In the genomic region with DNA sequence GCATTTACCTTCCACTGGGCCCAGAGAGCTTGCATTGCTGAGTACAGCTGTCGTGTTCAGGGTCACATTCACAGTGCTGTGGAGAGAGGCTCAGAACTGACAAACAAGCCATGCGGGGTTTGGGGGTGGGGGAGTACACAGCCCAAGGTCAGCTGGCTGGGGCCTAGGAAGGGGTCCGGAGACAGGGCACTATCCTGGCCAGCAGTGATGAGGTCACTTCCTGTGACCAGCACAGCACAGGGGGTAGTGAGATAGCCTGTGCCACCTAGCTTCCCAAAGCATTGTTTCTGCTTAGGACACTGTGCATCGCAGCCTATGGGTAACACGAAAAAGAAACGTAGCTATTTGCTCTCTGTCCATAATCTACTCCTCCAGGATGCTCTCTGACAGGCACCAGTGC, we compare ENCODE assay signal across 13 mouse cellular contexts. TPM values are rescaled to one million over a fixed set of nuclear protein-coding genes. Genes with fewer than 3 reads are reported as not detected.
DNase-seq lines count a peak whose midpoint lies in the region; ATAC-seq lines count a peak whose summit lies in the region.
"Had no signal": no experiment of that assay in that cellular context is flagged by ENCODE, and none has a peak within 500 bp of the region (broad histone marks: within the 10 kb centered on the region; RNA-seq: fewer than 3 reads in every experiment).

No protein-coding gene starts in this region.

- peak overlapping the region; percentile 50 for H3K27ac ChIP-seq in heart, embryonic 11.5 days (ENCODE audit: low read depth, low read length)
- no peak overlapping the region for H3K27ac ChIP-seq in intestine, embryonic 14.5 days (ENCODE audit: low read depth)
- no peak overlapping the region for H3K27ac ChIP-seq in intestine, embryonic 15.5 days
- H3K27ac ChIP-seq in midbrain, embryonic 14.5 days (replicated peaks; ENCODE audit: low read depth, low read length), result 0 out of 2 replicates have a peak overlapping the region, but pooled peaks have one; percentile 61
- H3K27ac ChIP-seq in midbrain, embryonic 13.5 days, result no peak overlapping the region
- no peak overlapping the region for H3K27ac ChIP-seq in liver, embryonic 16.5 days (ENCODE audit: low read length)
- H3K27ac ChIP-seq: layer of hippocampus, adult 2 months; neural tube, embryonic 12.5 days had no signal

- 0 out of 2 replicates have a peak overlapping the region, but pooled peaks have one; percentile 6 for H3K9ac ChIP-seq in heart, embryonic 11.5 days (ENCODE audit: low read depth, low read length)
- H3K9ac ChIP-seq in intestine, embryonic 14.5 days (ENCODE audit: low read length), result no peak overlapping the region
- no peak overlapping the region for H3K9ac ChIP-seq in intestine, embryonic 15.5 days
- H3K9ac ChIP-seq in midbrain, embryonic 14.5 days (replicated peaks; ENCODE audit: low read length), result no peak overlapping the region
- no peak overlapping the region for H3K9ac ChIP-seq in midbrain, embryonic 13.5 days (replicated peaks)
- H3K9ac ChIP-seq in liver, embryonic 16.5 days (ENCODE audit: low read depth, low read length), result no peak overlapping the region
- H3K9ac ChIP-seq: neural tube, embryonic 12.5 days had no signal

- peaks cover 26% of the 10 kb centered on the region for H3K4me1 ChIP-seq in heart, embryonic 11.5 days (ENCODE audit: control insufficient read depth, insufficient read depth, low read length)
- peaks cover 15% of the 10 kb centered on the region for H3K4me1 ChIP-seq in intestine, embryonic 14.5 days (replicated peaks; ENCODE audit: control insufficient read depth, insufficient read depth, low read length)
- H3K4me1 ChIP-seq in intestine, embryonic 15.5 days (replicated peaks), result peaks cover 15% of the 10 kb centered on the region
- no peaks in the 10 kb centered on the region for H3K4me1 ChIP-seq in midbrain, embryonic 14.5 days (ENCODE audit: control insufficient read depth, insufficient read depth, low read length)
- peaks cover 5% of the 10 kb centered on the region; the same call in 1 of the 2 replicates for H3K4me1 ChIP-seq in midbrain, embryonic 13.5 days (replicated peaks)
- no peaks in the 10 kb centered on the region for H3K4me1 ChIP-seq in liver, embryonic 16.5 days (ENCODE audit: control insufficient read depth, low read depth, low read length)
- H3K4me1 ChIP-seq: neural tube, embryonic 12.5 days had no signal

- ATAC-seq in heart, embryonic 11.5 days (replicated peaks; ENCODE audit: insufficient number of reproducible peaks, low FRiP score, low TSS enrichment), result 0 out of 2 replicates have a peak, but pooled peaks have one; percentile 24
- 0 out of 2 replicates have a peak, but pooled peaks have one; percentile 18 for ATAC-seq in intestine, embryonic 14.5 days (replicated peaks; ENCODE audit: low FRiP score, low TSS enrichment, low read depth)
- no peak for ATAC-seq in intestine, embryonic 15.5 days
- ATAC-seq in midbrain, embryonic 14.5 days (ENCODE audit: low FRiP score, low TSS enrichment), result no peak
- ATAC-seq in midbrain, embryonic 13.5 days, result no peak
- peak; percentile 41; the same call in 1 of the 2 replicates for ATAC-seq in liver, embryonic 16.5 days (ENCODE audit: low read depth)
- ATAC-seq: activated CD4-positive, CD25-positive, alpha-beta regulatory T cell, adult 4 months had no signal

- no peak overlapping the region for H3K4me3 ChIP-seq in heart, embryonic 11.5 days (ENCODE audit: low read depth, low read length)
- no peak overlapping the region for H3K4me3 ChIP-seq in intestine, embryonic 14.5 days (ENCODE audit: low read depth, low read length)
- no peak overlapping the region for H3K4me3 ChIP-seq in intestine, embryonic 15.5 days (replicated peaks)
- H3K4me3 ChIP-seq in midbrain, embryonic 14.5 days (replicated peaks; ENCODE audit: low read depth, low read length), result no peak overlapping the region
- H3K4me3 ChIP-seq in midbrain, embryonic 13.5 days (replicated peaks), result no peak overlapping the region
- H3K4me3 ChIP-seq in liver, embryonic 16.5 days (ENCODE audit: low read depth, low read length), result no peak overlapping the region
- H3K4me3 ChIP-seq: layer of hippocampus, adult 2 months; neural tube, embryonic 12.5 days had no signal

- H3K36me3 ChIP-seq in heart, embryonic 11.5 days (ENCODE audit: control insufficient read depth, insufficient read depth, low read length), result peaks cover 9% of the 10 kb centered on the region
- H3K36me3 ChIP-seq in intestine, embryonic 14.5 days (ENCODE audit: control insufficient read depth, insufficient read depth, low read length), result peaks cover 27% of the 10 kb centered on the region
- H3K36me3 ChIP-seq in intestine, embryonic 15.5 days, result peaks cover 13% of the 10 kb centered on the region; the same call in 1 of the 2 replicates
- peaks cover 20% of the 10 kb centered on the region for H3K36me3 ChIP-seq in midbrain, embryonic 14.5 days (ENCODE audit: control insufficient read depth, insufficient read depth, low read length)
- H3K36me3 ChIP-seq in midbrain, embryonic 13.5 days, result peaks cover 31% of the 10 kb centered on the region
- no peaks in the 10 kb centered on the region for H3K36me3 ChIP-seq in liver, embryonic 16.5 days (ENCODE audit: control insufficient read depth, insufficient read depth)

- no peaks in the 10 kb centered on the region for H3K27me3 ChIP-seq in heart, embryonic 11.5 days (ENCODE audit: control insufficient read depth, insufficient read depth, low read length)
- H3K27me3 ChIP-seq in intestine, embryonic 14.5 days (replicated peaks; ENCODE audit: control insufficient read depth, insufficient read depth, low read length), result no peaks in the 10 kb centered on the region
- no peaks in the 10 kb centered on the region for H3K27me3 ChIP-seq in intestine, embryonic 15.5 days (replicated peaks)
- H3K27me3 ChIP-seq in midbrain, embryonic 14.5 days (ENCODE audit: control insufficient read depth, insufficient read depth, low read length), result no peaks in the 10 kb centered on the region
- no peaks in the 10 kb centered on the region for H3K27me3 ChIP-seq in midbrain, embryonic 13.5 days
- no peaks in the 10 kb centered on the region for H3K27me3 ChIP-seq in liver, embryonic 16.5 days (ENCODE audit: control insufficient read depth, insufficient read depth, low read depth, low read length)
- H3K27me3 ChIP-seq: neural tube, embryonic 12.5 days had no signal

- WGBS in heart, embryonic 11.5 days (ENCODE audit: insufficient replicate concordance), result 53% methylated on average over 6 of the region's 6 CpGs
- 52% methylated on average over 6 of the region's 6 CpGs for WGBS in intestine, embryonic 14.5 days
- 52% methylated on average over 6 of the region's 6 CpGs for WGBS in intestine, embryonic 15.5 days
- 80% methylated on average over 6 of the region's 6 CpGs for WGBS in midbrain, embryonic 14.5 days
- WGBS in midbrain, embryonic 13.5 days, result 84% methylated on average over 6 of the region's 6 CpGs
- 60% methylated on average over 6 of the region's 6 CpGs for WGBS in liver, embryonic 16.5 days (ENCODE audit: insufficient replicate concordance)

- intact Hi-C loops in heart, postnatal 14 days (cut with DNase I), result no loop called here

- H3K9me3 ChIP-seq in heart, embryonic 11.5 days (replicated peaks; ENCODE audit: control insufficient read depth, low read length), result no peaks in the 10 kb centered on the region
- no peaks in the 10 kb centered on the region for H3K9me3 ChIP-seq in intestine, embryonic 14.5 days (ENCODE audit: control insufficient read depth, low read length)
- H3K9me3 ChIP-seq in intestine, embryonic 15.5 days, result no peaks in the 10 kb centered on the region
- H3K9me3 ChIP-seq in midbrain, embryonic 14.5 days (ENCODE audit: control insufficient read depth, low read length), result no peaks in the 10 kb centered on the region
- no peaks in the 10 kb centered on the region; the same call in 1 of the 2 replicates for H3K9me3 ChIP-seq in midbrain, embryonic 13.5 days
- H3K9me3 ChIP-seq in liver, embryonic 16.5 days (replicated peaks; ENCODE audit: control insufficient read depth, low read length), result no peaks in the 10 kb centered on the region
- H3K9me3 ChIP-seq: neural tube, embryonic 12.5 days had no signal

- DNase-seq in heart, postnatal 14 days, result no peak
- DNase-seq in intestine, embryonic 14.5 days (ENCODE audit: low spot score), result no peak
- DNase-seq in midbrain, embryonic 14.5 days, result no peak
- DNase-seq in spleen, postnatal 36 days (ENCODE audit: low spot score in 2 of 2), result no peak
- DNase-seq: cerebellum, adult 8-10 months; right cerebral cortex, adult 18-20 months had no signal

- H3K4me2 ChIP-seq in heart, embryonic 11.5 days, result no peak overlapping the region
- no peak overlapping the region for H3K4me2 ChIP-seq in intestine, embryonic 14.5 days (ENCODE audit: low read length)
- no peak overlapping the region for H3K4me2 ChIP-seq in intestine, embryonic 15.5 days (replicated peaks)
- no peak overlapping the region for H3K4me2 ChIP-seq in midbrain, embryonic 14.5 days (ENCODE audit: low read length)
- H3K4me2 ChIP-seq in midbrain, embryonic 13.5 days (replicated peaks), result no peak overlapping the region
- no peak overlapping the region for H3K4me2 ChIP-seq in liver, embryonic 16.5 days (ENCODE audit: low read depth, low read length)
- H3K4me2 ChIP-seq: neural tube, embryonic 12.5 days had no signal

RNA-seq across cellular contexts. Expression of a gene that starts 30.8 kb away (rescaled TPM):
- 0.04 and 0.20 TPM in 2 replicates for polyA plus RNA-seq in heart, embryonic 11.5 days (2014; fragmentation: Nextera tagmentation; extraction: Ambion mirVana)
- total RNA-seq in heart, postnatal 14 days (2021), result under 1 TPM; 0.10 to 0.17 TPM
- 0.14 and 0.26 TPM in 2 replicates for polyA plus RNA-seq in intestine, embryonic 14.5 days (2014; fragmentation: Nextera tagmentation; extraction: Ambion mirVana)
- 0.08 and 0.16 TPM in 2 replicates for polyA plus RNA-seq in intestine, embryonic 15.5 days (2015; fragmentation: Nextera tagmentation; extraction: Ambion mirVana)
- polyA plus RNA-seq in midbrain, embryonic 14.5 days (2014; fragmentation: Nextera tagmentation; extraction: Ambion mirVana), result 0.20 and 0.30 TPM in 2 replicates
- polyA plus RNA-seq in midbrain, embryonic 13.5 days (2015; fragmentation: Nextera tagmentation; extraction: Ambion mirVana), result 0.19 and 0.34 TPM in 2 replicates
- polyA plus RNA-seq in liver, embryonic 16.5 days (2015; fragmentation: Nextera tagmentation; extraction: Ambion mirVana), result 0.20 and 0.40 TPM in 2 replicates

Comparison
In these comparisons a context has a peak if more than half of its experiments do, and no peak if none do; other contexts are left out.
1. ATAC-seq: peak in heart, embryonic 11.5 days (single experiment), intestine, embryonic 14.5 days (single experiment) and liver, embryonic 16.5 days (single experiment); none in intestine, embryonic 15.5 days (single experiment), midbrain, embryonic 14.5 days (single experiment) and midbrain, embryonic 13.5 days (single experiment).
2. H3K27ac ChIP-seq: peak in heart, embryonic 11.5 days (single experiment) and midbrain, embryonic 14.5 days (single experiment); none in intestine, embryonic 14.5 days (single experiment), intestine, embryonic 15.5 days (single experiment), midbrain, embryonic 13.5 days (single experiment) and liver, embryonic 16.5 days (single experiment).